Mouse (Mus musculus): Measurements from ENCODE around the gene Tlk1.

- no peak for TF ChIP-seq ZNF384 (IDR thresholded peaks at IDR 0.05; ENCODE audit: low read depth, low read length)
- no peak for TF ChIP-seq ZC3H11A (IDR thresholded peaks at IDR 0.05; ENCODE audit: low read depth, low read length)
- no peak for TF ChIP-seq MXI1 (IDR thresholded peaks at IDR 0.05; ENCODE audit: low read depth, low read length)
- TF ChIP-seq E2F4 (IDR thresholded peaks at IDR 0.05; ENCODE audit: insufficient replicate concordance, low read depth, low read length): no peak
- no peak for TF ChIP-seq CTCF (conservative IDR thresholded peaks at IDR 0.05 in 1 of 2, IDR thresholded peaks at IDR 0.05 in 1 of 2; ENCODE audit: low read depth in 2 of 2, low read length in 2 of 2)
- no peak for TF ChIP-seq ELF1 (IDR thresholded peaks at IDR 0.05; ENCODE audit: low read depth, low read length)
- TF ChIP-seq JUND (conservative IDR thresholded peaks at IDR 0.05; ENCODE audit: low read depth, low read length): no peak
- no peak for TF ChIP-seq POLR2A (IDR thresholded peaks at IDR 0.05; ENCODE audit: low read depth, low read length)
- no peak for TF ChIP-seq MAZ (IDR thresholded peaks at IDR 0.05; ENCODE audit: low read depth, low read length)
Measured at GRCm38 (mm10) chr2:70762741-70763140, 62.8 kb downstream of the Tlk1 start.

Data from CH12.LX (cell line).